Mouse (Mus musculus): ENCODE results near the gene Hsf5. TPM values are rescaled to one million over a fixed set of nuclear protein-coding genes. Genes with fewer than 3 reads are reported as not detected.
A peak's percentile ranks its signal among the peaks of the same experiment; 100 is the strongest.

The Hsf5 gene
- polyA plus RNA-seq, 1 experiment from 2014 or later: 0.52 TPM

DNA sequence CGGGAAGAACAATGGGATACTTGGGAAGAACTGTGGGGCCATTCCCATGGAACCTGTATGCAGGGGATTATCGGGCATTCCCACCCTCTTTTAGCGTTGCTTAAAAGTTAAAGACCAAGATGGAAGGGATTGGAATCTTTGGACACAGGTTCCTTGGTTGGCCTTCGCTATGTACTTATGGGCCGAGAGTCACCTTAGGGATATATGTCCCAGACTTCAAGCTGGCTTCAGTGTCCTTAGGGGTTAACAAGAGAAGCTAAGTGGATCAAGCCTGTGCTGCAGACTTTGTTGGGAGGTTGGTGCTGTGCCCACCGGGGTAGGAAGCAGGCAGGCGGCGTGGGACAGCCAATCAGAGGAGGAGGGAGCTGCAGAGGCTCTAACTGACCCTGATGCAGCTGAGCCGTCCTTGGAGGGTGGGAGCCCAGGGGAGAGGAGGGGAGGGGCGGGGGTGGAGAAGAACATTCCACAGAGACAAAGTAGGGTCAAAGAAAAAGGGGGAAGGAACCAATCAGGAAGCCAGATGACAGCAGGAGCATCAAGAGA, 36.4 kb upstream of the Hsf5 start:
- Histone ChIP-seq H3K4me2 (no peak overlapping the region), H3K27ac (replicated peaks) (no peak overlapping the region), H3K4me1 (replicated peaks) (peaks cover 16% of the 10 kb centered on the region), H3K4me3 (no peak overlapping the region), H3K9ac (no peak overlapping the region), H3K27me3 (no peaks in the 10 kb centered on the region), H3K36me3 (no peaks in the 10 kb centered on the region), H3K9me3 (no peaks in the 10 kb centered on the region)
- ATAC-seq (ENCODE audit: low FRiP score, low read depth): no peak
- 50% methylated on average over 9 of the region's 10 CpGs for WGBS

DNA sequence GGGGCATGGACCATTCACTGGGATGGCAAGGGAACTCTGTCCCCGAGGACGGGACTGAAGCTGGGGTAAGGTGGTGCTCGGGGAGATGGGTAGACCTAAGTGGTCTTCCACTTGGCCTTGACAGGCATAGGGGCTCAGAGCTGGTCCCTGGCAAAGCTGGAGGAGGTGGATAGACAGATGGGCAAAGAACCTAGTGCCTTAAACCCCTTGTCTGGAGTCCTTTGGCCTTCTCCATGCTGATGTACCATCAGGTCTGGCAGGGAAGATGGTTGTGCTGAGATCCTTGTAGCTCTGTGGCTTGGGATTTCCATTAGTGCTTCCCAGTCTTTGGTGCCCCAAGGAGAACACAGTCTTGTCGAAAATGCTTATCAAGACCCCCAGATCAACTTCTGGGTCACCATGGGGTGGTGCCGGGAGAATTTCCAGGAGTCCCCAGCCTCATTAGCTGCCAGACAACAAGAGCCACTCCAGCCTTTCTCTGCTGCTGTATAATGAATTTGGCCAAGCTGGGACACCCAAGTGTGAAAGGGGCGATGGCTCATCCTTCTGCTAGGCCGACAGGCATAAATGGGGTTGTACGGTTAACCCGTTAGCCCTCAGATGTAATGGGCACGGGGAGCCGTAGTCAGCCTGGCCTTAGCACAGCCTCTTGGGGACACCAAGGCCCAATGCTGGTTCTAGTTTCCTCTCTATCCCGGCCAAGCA, 35.7 kb upstream of the Hsf5 start:
- Histone ChIP-seq H3K27ac (replicated peaks) (no peak overlapping the region), H3K4me3 (no peak overlapping the region), H3K27me3 (no peaks in the 10 kb centered on the region), H3K9ac (no peak overlapping the region), H3K4me2 (no peak overlapping the region), H3K36me3 (no peaks in the 10 kb centered on the region), H3K9me3 (no peaks in the 10 kb centered on the region), H3K4me1 (replicated peaks) (peaks cover 16% of the 10 kb centered on the region)
- 91% methylated on average over 12 of the region's 12 CpGs for WGBS
- no peak for ATAC-seq (ENCODE audit: low FRiP score, low read depth)

DNA sequence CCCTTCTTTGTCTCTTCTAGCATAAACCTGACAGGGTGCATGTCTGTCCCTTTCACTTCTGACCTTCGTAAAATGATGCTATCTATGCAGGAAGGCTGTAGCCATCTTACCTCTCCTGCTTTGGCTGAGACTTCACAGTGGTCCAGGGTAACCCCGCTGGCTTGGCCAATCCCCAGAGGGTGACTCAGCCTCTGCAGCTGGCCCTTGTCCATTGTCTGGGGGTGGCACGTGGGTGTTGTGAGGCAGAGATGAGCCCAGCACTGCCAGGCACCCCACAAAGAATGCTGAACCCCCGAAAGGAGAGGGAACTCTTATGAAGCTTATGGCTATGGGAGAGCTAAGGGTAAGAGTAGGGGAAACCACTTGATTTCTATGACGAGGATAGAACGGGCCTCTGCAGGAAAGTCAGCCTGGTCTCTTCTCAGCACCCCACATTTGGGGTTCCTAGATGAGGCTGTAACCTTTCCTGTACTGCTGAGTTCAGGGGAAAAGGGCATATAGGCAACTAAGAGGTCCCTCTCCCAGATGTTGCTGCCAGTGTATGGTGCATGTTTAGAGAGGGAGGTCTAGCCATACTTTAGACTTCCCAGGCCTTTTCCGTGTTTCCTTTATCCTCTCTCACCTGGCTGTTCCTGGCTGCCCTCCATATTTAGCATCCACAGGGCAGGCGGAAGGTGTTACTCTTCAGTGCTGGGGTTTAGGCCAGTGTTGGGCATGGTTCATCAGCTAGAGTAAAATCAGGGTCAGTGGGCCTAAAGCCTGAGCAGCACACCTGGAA, 34.8 kb upstream of the Hsf5 start:
- WGBS: 89% methylated on average over 8 of the region's 8 CpGs
- no peak overlapping the region for H3K27ac ChIP-seq (replicated peaks)
- H3K4me2 ChIP-seq: no peak overlapping the region
- ATAC-seq (ENCODE audit: low FRiP score, low read depth): no peak
- H3K9me3 ChIP-seq: no peaks in the 10 kb centered on the region
- H3K4me3 ChIP-seq: no peak overlapping the region
- no peaks in the 10 kb centered on the region for H3K27me3 ChIP-seq
- no peak overlapping the region for H3K9ac ChIP-seq
- no peaks in the 10 kb centered on the region for H3K36me3 ChIP-seq
- H3K4me1 ChIP-seq (replicated peaks): peaks cover 16% of the 10 kb centered on the region

DNA sequence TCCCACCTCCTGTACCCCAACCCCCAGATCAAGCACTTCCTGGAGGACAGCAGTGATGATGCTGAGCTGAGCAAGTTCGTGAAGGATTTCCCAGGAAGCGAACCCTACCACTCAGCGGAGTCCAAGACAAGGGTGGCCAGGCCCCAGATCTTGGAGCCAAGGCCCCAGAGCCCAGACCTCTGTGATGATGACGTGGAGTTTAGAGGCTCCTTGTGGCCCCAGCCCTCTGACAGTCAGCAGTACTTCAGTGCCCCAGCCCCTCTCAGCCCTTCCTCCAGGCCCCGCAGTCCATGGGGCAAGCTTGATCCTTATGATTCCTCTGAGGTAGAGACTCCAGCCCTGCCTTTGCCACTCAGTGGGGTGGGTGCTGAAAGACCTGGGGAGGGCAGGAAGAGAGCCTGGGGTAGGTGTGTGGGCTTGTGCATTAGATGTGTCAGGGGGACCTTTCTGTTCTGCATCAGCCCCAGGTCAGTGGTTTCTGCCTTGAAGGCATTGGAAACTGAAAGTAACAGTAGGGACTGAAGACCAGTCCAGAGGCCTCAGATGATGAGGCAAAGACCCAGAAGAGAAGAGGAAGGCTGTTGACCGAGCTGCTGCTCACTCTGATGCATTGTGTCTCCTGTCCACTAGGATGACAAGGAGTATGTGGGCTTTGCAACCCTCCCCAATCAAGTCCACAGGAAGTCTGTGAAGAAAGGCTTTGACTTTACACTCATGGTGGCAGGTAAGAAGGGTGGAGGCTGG, 33.5 kb upstream of the Hsf5 start:
- no peak overlapping the region for H3K4me3 ChIP-seq
- no peaks in the 10 kb centered on the region for H3K9me3 ChIP-seq
- H3K4me1 ChIP-seq (replicated peaks): peaks cover 5% of the 10 kb centered on the region
- H3K27ac ChIP-seq (replicated peaks): no peak overlapping the region
- 86% methylated on average over 6 of the region's 6 CpGs for WGBS
- no peaks in the 10 kb centered on the region for H3K36me3 ChIP-seq
- no peak overlapping the region for H3K4me2 ChIP-seq
- H3K27me3 ChIP-seq: no peaks in the 10 kb centered on the region
- H3K9ac ChIP-seq: no peak overlapping the region
- no peak for ATAC-seq (ENCODE audit: low FRiP score, low read depth)

DNA sequence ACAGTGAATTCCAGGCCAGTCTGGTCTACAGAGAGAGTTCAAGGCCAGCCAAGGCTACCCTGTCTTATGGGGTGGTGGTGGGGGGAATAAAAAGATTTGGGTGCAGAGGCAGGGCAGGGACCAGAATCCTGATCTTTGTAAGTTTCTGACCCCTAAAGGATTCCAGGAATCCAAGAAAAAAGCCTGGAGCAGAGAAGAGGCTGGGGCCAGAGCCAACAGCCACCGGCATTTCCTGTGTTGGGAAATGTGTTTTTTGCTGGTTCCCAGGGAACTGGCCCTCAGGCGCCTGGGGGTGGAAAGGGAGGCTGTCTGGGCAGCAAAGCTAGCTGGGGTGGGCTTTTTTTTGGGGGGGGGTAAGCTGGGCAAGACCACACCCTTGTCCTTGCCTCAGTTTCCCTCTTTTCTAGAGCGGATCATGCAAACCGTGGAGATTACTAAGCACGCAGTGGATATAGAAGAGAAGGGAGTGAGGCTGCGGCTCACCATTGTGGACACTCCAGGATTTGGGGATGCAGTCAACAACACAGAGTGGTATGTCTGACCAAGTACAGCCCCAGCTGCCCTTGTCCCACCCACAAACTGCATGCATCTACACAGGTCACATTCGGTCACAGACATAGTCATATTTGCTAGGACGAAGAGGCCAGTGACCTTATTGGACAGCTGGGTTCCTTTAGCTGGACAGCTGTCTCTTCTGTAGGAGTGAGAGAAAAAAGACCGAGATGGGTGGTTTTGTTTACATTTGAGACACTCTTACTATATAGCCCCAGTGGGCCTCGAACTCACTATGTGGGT, 32.1 kb upstream of the Hsf5 start:
- H3K9me3 ChIP-seq: no peaks in the 10 kb centered on the region
- WGBS: 89% methylated on average over 10 of the region's 10 CpGs
- H3K4me2 ChIP-seq: no peak overlapping the region
- H3K36me3 ChIP-seq: no peaks in the 10 kb centered on the region
- no peak for ATAC-seq (ENCODE audit: low FRiP score, low read depth)
- H3K27ac ChIP-seq (replicated peaks): no peak overlapping the region; the same call in 1 of the 2 replicates
- H3K27me3 ChIP-seq: no peaks in the 10 kb centered on the region
- no peak overlapping the region for H3K4me3 ChIP-seq
- no peak overlapping the region for H3K9ac ChIP-seq
- peaks cover 9% of the 10 kb centered on the region for H3K4me1 ChIP-seq (replicated peaks)

DNA sequence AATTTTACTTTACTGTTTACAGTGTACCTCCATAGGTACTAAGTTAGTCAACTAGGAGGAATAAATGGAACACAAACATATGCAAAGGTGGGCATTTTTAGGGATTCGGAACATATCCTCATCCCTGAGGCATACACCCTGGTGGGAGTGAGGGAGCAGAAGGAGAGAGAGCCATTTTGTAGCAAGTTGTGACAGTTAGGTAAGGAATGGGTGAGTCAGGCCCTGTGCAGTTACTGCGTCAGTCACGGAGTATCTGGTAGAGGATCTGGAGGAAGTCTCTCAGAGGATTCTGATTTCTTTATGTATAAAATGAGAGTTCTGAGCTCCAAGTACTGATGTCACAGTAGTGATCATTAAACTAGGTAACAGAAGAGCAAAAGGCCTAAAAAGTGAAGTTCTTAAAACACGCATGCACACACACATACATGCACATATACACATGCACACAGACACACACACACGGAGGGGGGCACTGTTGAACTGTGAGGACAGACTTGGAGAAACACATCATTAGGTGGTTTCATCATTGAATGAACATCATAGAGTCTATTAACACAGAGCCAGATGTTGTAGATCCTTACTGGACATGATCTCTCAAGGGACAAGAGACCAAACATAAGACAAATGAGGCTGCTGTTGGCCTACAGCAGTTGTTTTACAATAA, 29.6 kb upstream of the Hsf5 start:
- ATAC-seq (ENCODE audit: low FRiP score, low read depth): no peak
- peaks cover 19% of the 10 kb centered on the region for H3K4me1 ChIP-seq (replicated peaks)
- H3K27ac ChIP-seq (replicated peaks): no peak overlapping the region
- WGBS: 91% methylated on average over 5 of the region's 5 CpGs
- no peak overlapping the region for H3K4me2 ChIP-seq
- H3K27me3 ChIP-seq: no peaks in the 10 kb centered on the region
- H3K9ac ChIP-seq: no peak overlapping the region
- no peaks in the 10 kb centered on the region for H3K36me3 ChIP-seq
- H3K4me3 ChIP-seq: no peak overlapping the region
- no peaks in the 10 kb centered on the region for H3K9me3 ChIP-seq

DNA sequence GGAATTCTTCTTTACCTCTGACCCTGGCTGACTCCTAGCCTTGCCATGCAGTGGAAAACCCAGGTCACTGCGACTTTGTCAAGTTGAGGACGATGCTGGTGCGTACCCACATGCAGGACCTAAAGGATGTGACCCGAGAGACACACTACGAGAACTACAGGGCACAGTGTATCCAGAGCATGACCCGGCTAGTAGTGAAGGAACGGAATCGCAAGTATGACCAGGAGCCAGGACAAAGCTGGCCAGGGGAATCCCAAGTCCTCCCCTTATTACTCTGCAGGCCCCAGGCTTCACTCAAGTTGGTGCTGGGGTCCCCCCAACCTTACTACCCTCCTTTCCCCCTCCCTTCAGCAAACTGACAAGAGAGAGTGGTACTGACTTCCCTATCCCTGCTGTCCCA, 27.4 kb upstream of the Hsf5 start:
- Histone ChIP-seq H3K4me3 (no peak overlapping the region), H3K9ac (no peak overlapping the region), H3K27me3 (no peaks in the 10 kb centered on the region), H3K9me3 (no peaks in the 10 kb centered on the region), H3K36me3 (no peaks in the 10 kb centered on the region), H3K4me2 (0 out of 2 replicates have a peak overlapping the region, but pooled peaks have one; percentile 90), H3K27ac (replicated peaks) (no peak overlapping the region), H3K4me1 (replicated peaks) (peaks cover 42% of the 10 kb centered on the region)
- ATAC-seq (ENCODE audit: low FRiP score, low read depth): no peak
- WGBS: 94% methylated on average over 8 of the region's 8 CpGs

DNA sequence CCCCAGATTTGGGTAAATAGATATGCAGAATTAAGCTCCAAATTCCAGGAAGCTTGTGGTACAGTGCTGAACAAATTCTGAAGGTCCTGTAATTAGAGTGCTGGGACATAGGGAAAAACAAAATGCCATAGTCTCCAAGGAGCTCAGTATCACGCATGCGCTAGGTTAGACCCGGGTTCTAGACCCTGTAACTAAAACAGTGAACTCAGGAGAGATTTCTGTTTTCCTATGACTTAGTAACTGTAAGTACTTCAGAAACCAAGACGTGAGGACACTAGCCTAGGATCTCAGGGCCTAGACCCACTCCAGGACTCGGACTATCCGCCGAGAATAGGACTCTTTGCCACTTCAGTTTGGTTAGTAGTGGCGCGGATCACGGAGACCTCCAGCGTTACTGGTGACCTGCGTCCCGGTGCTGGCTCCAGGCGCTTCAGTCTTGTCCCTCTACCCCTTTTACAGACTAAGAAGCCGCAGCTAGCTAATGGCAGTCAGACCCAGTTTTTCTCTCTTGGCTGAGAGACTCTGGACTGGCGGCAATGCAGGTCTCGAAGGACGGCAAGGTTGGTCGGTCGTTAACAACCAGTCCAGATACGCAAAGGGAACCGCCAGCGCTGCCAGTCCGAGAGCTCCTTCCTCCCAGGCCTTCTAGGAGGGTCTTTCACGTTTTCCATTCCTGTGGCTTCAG, 26.0 kb upstream of the Hsf5 start:
- H3K27me3 ChIP-seq: no peaks in the 10 kb centered on the region
- peak overlapping the region; percentile 87 for H3K9ac ChIP-seq
- H3K36me3 ChIP-seq: no peaks in the 10 kb centered on the region
- no peaks in the 10 kb centered on the region for H3K9me3 ChIP-seq
- H3K4me3 ChIP-seq: peak overlapping the region; percentile 73
- WGBS: 2% methylated on average over 25 of the region's 25 CpGs
- peaks cover 50% of the 10 kb centered on the region for H3K4me1 ChIP-seq (replicated peaks)
- peak overlapping the region; percentile 93 for H3K27ac ChIP-seq (replicated peaks)
- no peak for ATAC-seq (ENCODE audit: low FRiP score, low read depth)
- peak overlapping the region; percentile 90 for H3K4me2 ChIP-seq

DNA sequence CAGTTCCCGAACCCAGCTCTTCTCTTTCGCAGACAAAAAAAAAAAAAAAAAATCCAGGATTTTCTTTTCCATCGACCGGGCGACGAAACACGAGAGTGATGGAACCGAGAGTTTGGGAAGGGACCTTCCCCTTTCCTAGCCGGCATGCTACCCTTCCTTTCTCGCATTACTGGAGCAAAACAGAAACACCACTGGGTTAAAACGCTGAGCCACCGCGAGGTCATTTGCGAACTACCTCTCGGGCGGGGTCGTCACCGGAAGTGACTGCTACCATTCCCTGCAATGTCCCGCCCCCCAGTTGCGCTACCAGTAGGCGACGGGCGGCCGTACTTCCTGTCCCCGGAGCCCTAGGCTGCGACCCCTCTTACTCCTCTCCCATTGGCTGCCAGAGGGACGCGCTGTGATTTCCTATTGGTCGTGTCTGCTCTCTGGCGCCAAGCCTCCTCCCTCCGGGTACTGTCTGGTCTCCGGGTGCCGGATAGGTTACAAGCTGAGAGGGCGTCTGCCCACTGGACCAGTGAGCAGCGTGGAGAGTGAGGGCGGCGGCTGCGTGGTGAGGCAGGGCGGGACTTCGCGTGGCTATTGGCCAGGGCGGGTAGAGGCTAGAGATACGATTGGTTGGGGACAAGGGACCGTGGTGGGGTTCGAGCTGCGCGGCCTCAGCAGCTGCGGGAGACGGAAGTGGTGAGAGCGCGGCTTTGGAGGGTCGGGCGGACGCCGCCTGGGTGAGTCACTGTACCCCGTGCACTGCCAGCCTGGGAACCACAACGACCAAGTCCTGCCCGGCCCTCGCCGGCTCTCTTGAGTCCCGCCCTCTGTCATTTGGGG, 25.2 kb upstream of the Hsf5 start, which contains the start of gene Mtmr4:
Gene Mtmr4, plus strand, starts transcription at position 637 of the 828 bp plus-strand sequence.
- under 1% methylated on average over 60 of the region's 61 CpGs for WGBS
- H3K4me2 ChIP-seq: peak within 1 kb of the TSS; percentile 90
- ATAC-seq (ENCODE audit: low FRiP score, low read depth): peak; percentile 98
- no peaks in the 10 kb centered on the region for H3K9me3 ChIP-seq
- H3K36me3 ChIP-seq: no peaks in the 10 kb centered on the region
- H3K4me1 ChIP-seq (replicated peaks): peaks cover 58% of the 10 kb centered on the region
- no peaks in the 10 kb centered on the region for H3K27me3 ChIP-seq
- peak within 1 kb of the TSS; percentile 73 for H3K4me3 ChIP-seq
- H3K27ac ChIP-seq (replicated peaks): peak within 1 kb of the TSS; percentile 93
- peak within 1 kb of the TSS; percentile 87 for H3K9ac ChIP-seq

DNA sequence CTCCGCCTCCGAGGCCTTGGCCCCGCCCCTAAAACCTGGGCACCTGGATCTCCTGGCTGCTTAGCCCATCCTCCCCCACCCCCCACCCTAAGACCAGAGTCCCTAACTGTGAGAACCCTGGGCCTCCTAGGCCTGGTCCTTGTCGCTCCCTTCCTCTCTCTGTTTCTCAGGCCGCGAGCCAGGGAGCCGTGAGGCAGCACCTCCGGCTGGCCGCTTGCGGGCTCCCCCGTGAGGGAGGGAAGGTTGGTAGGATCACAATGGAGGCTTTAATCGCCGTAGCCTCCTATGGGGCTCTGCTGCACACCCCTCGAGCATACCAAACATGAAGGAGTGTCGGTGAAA, 24.6 kb upstream of the Hsf5 start:
- peak overlapping the region; percentile 73 for H3K4me3 ChIP-seq
- no peaks in the 10 kb centered on the region for H3K27me3 ChIP-seq
- H3K4me1 ChIP-seq (replicated peaks): peaks cover 63% of the 10 kb centered on the region
- H3K4me2 ChIP-seq: peak overlapping the region; percentile 74
- peak overlapping the region; percentile 93 for H3K27ac ChIP-seq (replicated peaks)
- H3K9ac ChIP-seq: peak overlapping the region; percentile 63
- WGBS: 0% methylated on average over 15 of the region's 15 CpGs
- H3K9me3 ChIP-seq: no peaks in the 10 kb centered on the region
- ATAC-seq (ENCODE audit: low FRiP score, low read depth): no peak
- peaks cover 4% of the 10 kb centered on the region for H3K36me3 ChIP-seq

Data from hindbrain, embryonic 15.5 days (tissue).